Mouse (Mus musculus) adrenal gland, postnatal 14 days (tissue): ENCODE results near the gene Ralgapa2. TPM values are rescaled to one million over a fixed set of nuclear protein-coding genes. Genes with fewer than 3 reads are reported as not detected.

Experiments used
- DNase-seq: peaks from one replicate; pipeline ENCODE4 v3.0.0; 2021; ENCODE audit warnings: mixed read lengths
- total RNA-seq: library from RNA; stranded (reverse); gene quantifications from 2 replicates; pipeline ENCODE4 v1.2.3, GENCODE M21; 2021

The Ralgapa2 gene
- total RNA-seq, 1 experiment from 2014 or later, result 35.3 TPM

GRCm38 (mm10) chr2:146427380-146427779 lies 84.8 kb downstream of the Ralgapa2 start:
- DNase-seq, result no peak

GRCm38 (mm10) chr2:146426321-146426720 lies 85.8 kb downstream of the Ralgapa2 start:
- no peak for DNase-seq

- DNase-seq, result no peak
These were observed 86.9 kb downstream of the Ralgapa2 start for GRCm38 (mm10) chr2:146425235-146425634.

GRCm38 (mm10) chr2:146423710-146424301 lies 88.3 kb downstream of the Ralgapa2 start:
- DNase-seq, result no peak

- no peak for DNase-seq
These were observed 89.0 kb downstream of the Ralgapa2 start for GRCm38 (mm10) chr2:146423032-146423691.

GRCm38 (mm10) chr2:146416283-146416682 lies 95.9 kb downstream of the Ralgapa2 start:
- no peak for DNase-seq

DNA sequence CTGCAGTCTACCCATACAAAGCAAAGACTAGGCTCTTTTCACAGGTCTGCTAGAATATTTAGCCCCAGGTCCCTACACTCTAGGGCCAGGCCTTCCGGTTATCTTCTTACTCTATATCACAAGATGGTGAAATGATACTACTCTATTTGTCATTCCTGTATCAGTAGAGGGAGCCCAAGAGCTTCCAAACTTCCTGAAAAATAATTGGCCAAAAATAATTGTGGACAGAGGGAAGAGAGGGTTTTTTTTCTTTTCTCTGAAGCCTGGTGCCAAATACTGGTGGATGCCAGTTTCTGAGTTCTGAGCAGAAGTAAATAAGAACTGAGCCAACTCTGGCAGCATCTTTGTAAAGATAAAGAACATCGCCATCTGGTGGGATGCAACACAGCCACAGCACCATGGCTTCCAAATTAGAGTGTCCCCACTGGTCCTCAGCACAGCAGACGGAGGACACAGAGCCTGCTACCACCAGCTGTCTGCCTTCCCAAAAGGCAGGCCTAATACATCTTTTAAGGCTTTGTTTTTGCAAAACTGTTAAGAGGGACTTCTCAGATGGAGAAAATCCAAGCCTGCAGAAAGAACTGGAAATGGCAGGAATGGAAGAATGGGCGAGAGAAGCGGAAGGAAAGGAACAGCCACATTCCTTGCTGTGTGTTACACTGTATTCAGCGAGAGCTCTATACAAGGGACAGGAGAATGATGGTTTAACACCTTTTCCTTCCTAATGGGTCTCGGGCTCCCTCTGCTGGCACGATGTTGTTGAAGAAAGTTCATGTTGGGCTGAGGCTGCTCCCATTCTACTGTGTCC lies 97.5 kb downstream of the Ralgapa2 start:
- DNase-seq, result peak; percentile 83

DNA sequence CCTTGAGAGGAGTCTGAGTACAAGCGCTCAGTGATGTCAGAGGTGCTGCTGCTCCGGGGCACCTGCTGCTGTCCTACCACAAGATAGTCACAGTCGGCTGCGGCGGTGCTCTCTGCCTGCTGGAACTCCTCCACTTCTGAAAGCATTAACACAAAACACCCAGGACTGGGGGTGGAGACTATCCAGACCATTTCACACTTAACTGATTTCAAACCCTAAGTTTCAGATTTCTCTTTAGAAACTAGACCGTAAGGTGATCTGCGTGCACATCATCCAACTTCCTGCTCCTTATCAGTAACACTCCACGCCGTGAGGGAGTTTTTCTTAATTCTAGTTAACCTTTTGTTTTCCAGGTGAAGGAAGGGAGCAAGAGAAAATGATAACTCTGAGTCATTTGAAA lies 99.4 kb downstream of the Ralgapa2 start:
- DNase-seq, result no peak

DNA sequence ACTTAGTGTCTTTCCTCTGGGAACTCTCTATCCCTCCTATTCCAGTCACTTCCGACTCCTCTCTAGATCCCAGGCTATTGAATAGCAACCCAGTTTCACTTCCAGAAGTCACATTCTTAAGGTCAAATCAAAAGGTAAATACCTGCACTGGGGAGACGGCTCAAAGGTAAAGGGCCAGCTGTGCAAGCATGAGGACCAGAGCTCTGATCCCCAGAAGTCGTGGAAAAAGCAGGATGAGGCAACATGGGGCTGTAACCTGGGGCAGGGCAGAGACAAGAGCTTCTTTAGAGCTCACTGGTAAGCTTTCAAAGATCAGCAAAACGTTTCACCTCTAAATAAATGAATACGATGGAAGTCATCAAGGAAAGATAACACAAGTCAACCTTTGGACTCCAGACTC lies 100.2 kb downstream of the Ralgapa2 start:
- DNase-seq, result no peak

- DNase-seq, result no peak
These were observed 105.1 kb downstream of the Ralgapa2 start for GRCm38 (mm10) chr2:146407078-146407477.

- no peak for DNase-seq
These were observed 110.6 kb downstream of the Ralgapa2 start for GRCm38 (mm10) chr2:146401588-146401987.

DNA sequence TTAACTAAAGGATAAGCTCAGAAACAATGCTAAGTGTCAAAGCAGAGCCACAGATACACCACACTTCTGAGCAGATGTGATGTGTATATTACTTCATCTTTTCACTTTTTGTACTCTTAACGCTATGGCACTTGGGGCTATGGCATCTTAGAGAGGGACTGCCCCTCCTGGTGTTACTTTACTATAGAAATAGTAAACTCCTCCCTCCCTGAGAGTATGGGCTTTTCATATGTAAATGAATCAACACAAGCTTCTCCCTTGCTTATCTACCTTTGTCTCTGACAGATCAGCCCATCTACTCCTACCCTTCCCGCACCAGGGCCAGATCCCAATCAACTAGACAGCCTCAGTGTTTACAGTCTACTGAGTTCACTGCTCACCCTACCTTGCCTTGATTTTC lies 111.4 kb downstream of the Ralgapa2 start:
- no peak for DNase-seq

DNA sequence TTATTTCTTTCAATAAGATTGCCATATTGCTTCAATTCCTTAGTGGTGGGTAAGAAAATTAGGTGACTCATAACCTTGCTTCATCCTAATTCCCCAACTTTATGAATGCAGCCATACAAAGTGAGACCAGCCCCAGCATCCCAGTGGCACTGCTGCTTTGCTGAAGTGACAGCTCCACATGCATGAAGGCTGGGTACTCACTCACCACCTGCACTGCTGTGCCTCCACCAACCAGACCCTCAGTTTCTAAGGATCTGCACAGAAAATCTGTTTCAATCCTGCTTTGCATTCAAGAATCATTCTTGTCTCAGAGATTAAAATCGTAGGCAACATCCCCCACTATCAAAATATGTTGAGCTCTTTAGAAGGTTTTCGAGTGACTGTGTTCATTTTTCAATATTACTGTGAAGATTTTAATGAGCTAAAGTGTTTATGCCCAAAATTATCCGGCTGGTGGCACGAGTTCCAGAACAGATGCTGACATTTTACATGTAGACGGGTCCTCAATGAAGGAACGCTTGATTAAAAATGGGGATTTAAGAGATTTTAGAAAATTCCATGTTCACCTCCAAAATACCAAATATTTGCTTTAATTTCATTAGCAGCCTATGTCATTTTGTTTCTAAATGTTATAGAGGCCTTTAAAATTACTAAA lies 113.8 kb downstream of the Ralgapa2 start:
- DNase-seq, result no peak

- no peak for DNase-seq
These were observed 124.9 kb downstream of the Ralgapa2 start for GRCm38 (mm10) chr2:146387211-146387610.

DNA sequence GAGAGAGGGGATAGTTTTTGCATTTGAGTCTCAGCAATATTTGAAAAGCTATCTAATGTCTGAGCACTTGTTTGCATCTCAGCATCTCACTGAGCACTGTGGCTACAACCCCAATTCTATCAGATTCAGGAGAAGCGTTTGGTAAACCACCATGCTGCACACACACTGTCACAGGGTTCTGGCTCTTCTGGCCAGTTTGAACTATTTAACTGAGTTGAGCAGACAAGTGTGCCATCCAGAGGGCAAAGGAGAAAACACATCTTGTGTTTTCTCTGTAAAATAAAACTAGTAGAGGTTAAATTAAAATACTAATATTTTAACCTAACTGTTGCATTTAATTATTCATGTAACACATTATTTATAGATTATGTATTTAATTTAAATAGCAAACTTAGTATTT lies 127.6 kb downstream of the Ralgapa2 start:
- DNase-seq, result no peak

- DNase-seq, result no peak
These were observed 135.9 kb downstream of the Ralgapa2 start for GRCm38 (mm10) chr2:146376293-146376692.

DNA sequence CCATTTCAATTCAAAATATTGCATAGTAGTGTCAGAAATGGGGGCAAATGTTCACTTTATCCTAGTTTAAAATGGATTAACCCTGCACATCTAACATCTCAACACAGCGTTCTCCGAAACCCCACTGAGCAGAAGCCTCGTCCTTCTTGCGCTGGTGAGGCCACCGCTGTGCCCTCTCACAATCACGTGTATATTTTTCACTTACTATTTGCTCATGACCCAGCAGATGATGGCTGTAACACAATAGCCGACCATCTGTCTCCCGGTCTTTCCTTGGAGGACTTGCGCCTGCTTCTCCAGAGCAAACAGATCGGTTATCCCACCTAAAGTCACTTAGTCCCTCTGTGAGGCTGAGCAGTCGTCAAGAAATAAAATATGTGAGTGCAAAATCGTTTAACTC lies 146.0 kb downstream of the Ralgapa2 start:
- DNase-seq, result no peak

- DNase-seq, result no peak
These were observed 146.7 kb downstream of the Ralgapa2 start for GRCm38 (mm10) chr2:146365368-146365983.

GRCm38 (mm10) chr2:146363483-146363882 lies 148.7 kb downstream of the Ralgapa2 start:
- DNase-seq, result no peak

DNA sequence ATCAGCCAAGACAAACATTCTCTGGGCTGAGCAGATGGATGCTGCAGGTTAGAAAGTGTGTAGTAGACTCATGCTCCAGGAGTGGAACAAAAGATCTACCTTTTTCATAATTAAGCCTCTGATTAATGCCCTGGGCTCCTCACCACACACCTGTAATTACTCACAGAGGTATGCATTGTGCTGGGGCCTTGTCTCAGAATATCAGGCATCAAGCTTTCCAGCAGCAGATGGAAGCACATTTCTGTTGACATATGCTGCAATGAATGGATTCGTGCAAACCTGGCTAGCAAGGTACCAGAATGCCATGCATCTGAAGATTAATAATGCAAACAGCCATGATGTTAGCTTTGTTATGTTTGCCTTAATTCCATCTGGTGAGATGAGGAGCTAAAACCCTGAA lies 149.2 kb downstream of the Ralgapa2 start:
- DNase-seq, result no peak

DNA sequence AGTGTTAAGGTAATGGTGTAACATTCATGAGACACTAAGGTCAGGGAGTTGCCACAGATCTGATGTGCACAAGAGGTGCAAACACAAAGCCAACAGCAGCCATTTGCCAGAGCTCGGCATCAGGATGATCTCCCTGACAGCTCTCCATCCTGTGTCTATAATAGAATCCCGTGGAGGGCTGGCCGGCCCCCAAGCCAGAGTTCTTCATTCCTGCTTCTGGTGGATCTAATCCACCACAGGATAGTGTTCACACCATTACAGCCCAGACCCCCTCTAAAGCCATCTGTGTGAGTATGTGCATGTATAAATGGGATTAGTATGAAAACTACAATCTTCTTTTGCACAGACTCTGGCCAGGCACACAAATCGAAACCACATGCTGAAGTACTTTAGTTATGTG lies 150.2 kb downstream of the Ralgapa2 start:
- DNase-seq, result no peak

DNA sequence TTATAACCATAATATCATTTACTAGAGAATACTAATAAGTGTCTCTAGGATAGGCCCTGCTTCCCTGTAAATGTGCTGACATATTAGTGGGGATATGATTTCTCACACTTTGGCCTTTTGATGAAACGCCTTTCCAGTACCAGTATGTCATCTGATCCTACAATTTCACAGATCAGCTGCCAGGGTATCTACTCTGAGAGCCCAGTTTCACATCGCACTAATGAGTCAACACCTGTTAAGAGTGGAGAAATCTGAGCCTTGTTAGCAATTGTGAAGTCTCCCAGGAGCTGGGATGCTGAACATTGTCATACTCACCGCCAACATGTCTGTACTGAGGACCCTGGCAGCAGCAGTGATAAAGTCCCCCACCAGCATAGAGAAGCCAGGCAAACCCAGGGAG lies 151.1 kb downstream of the Ralgapa2 start:
- no peak for DNase-seq
